Mouse (Mus musculus) spleen, adult 2 months (tissue): ENCODE data around the gene Asf1b.

ENCODE experiments used
- CTCF ChIP-seq: fragments of 200-500 bp; IDR thresholded peaks from 2 replicates; pipeline ENCODE4 v1.5.1; 2011; ENCODE audit warnings: mild to moderate bottlenecking, inconsistent platforms; ENCODE audit not compliant: insufficient read depth, insufficient read length, insufficient replicate concordance; ENCODE audit errors: extremely low read depth
- POLR2A ChIP-seq: fragments of 200-500 bp; IDR thresholded peaks from 2 replicates; pipeline ENCODE4 v1.6.1; 2011; ENCODE audit warnings: low read depth, low read length, inconsistent platforms

DNA sequence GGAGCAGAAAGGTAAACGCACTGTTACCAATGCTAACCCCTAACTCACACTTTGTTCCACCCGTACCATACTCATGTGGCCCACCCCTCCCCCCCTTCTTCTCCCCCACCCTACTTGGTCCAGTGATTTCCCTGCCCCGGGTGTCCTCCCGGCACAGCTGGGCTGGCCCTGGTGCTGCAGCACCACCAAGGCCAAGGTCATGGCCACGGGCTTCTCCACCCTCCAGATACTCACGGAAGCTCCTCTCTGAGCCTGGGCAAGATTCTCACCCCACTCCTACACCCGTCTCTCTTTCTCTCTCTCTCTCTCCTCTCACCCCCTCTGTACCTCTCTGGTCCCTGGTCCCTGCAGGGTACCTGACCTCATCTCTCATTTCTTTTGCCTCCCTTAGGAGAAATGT, 29.0 kb upstream of the Asf1b start:
- TF ChIP-seq CTCF (no peak), POLR2A (no peak)
